Mouse (Mus musculus) midbrain, embryonic 16.5 days (tissue): ENCODE measurements around the gene Smarcd1. TPM values are rescaled to one million over a fixed set of nuclear protein-coding genes. Genes with fewer than 3 reads are reported as not detected.
A peak's percentile ranks its signal among the peaks of the same experiment; 100 is the strongest.
"Not testable (repeated sequence)": the region's sequence is repeated elsewhere in the genome, so short reads cannot be mapped to it uniquely, and the experiment has no call there.

Experiments
- ATAC-seq: fragments of 200-750 bp; cut with Nextera tagmentation; 2 replicates; pipeline ENCODE4 v1.8.0; 2017; ENCODE audit warnings: moderate TSS enrichment
- H3K27ac ChIP-seq: fragments of 300-500 bp; sonication (generic); 2 replicates; pipeline ENCODE4 v1.5.1; 2014; ENCODE audit warnings: mild to moderate bottlenecking, low read length, mixed read lengths
- H3K27me3 ChIP-seq: fragments of 300-500 bp; sonication (generic); 2 replicates; pipeline ENCODE4 v1.6.1; 2014; ENCODE audit warnings: low read depth, low read length, mixed read lengths; ENCODE audit not compliant: control insufficient read depth, insufficient read depth
- H3K36me3 ChIP-seq: fragments of 300-500 bp; sonication (generic); 2 replicates; pipeline ENCODE4 v1.6.1; 2014; ENCODE audit warnings: mild to moderate bottlenecking, low read length, moderate library complexity, mixed read lengths; ENCODE audit not compliant: control insufficient read depth, insufficient read depth
- H3K4me1 ChIP-seq: fragments of 300-500 bp; sonication (generic); 2 replicates; pipeline ENCODE4 v1.6.1; 2014; ENCODE audit warnings: mild to moderate bottlenecking, low read length, mixed read lengths; ENCODE audit not compliant: control insufficient read depth, insufficient read depth
- H3K4me2 ChIP-seq: fragments of 300-500 bp; sonication (generic); 2 replicates; pipeline ENCODE4 v1.6.1; 2014; ENCODE audit warnings: mild to moderate bottlenecking, low read length, mixed read lengths
- H3K4me3 ChIP-seq: fragments of 300-500 bp; sonication (generic); 2 replicates; pipeline ENCODE4 v1.5.1; 2014; ENCODE audit warnings: low read depth, mild to moderate bottlenecking, low read length, moderate library complexity, mixed read lengths
- H3K9ac ChIP-seq: fragments of 300-500 bp; sonication (generic); 2 replicates; pipeline ENCODE4 v1.6.1; 2014; ENCODE audit warnings: low read depth, low read length, mixed read lengths
- H3K9me3 ChIP-seq: fragments of 300-500 bp; sonication (generic); replicated peaks from 2 replicates; pipeline ENCODE4 v1.6.1; 2014; ENCODE audit warnings: mild to moderate bottlenecking, low read length, mixed read lengths; ENCODE audit not compliant: control insufficient read depth, poor library complexity, severe bottlenecking
- WGBS: fragments of 180-500 bp; shearing (Covaris S2); extraction: QIAGEN DNeasy Blood & Tissue Kit; methylation state at CpG from one replicate; pipeline ENCODE4 v1.1.7; 2014; 5-methylcytosine and 5-hydroxymethylcytosine counted together
- polyA plus RNA-seq: library from polyadenylated mRNA; unstranded; fragments of >200 nt; fragmentation: Nextera tagmentation; extraction: Ambion mirVana; gene quantifications from 2 replicates; pipeline ENCODE4 v1.2.1, GENCODE M21; 2015

The Smarcd1 gene
- polyA plus RNA-seq, 1 experiment from 2014 or later: 86.0 TPM

DNA sequence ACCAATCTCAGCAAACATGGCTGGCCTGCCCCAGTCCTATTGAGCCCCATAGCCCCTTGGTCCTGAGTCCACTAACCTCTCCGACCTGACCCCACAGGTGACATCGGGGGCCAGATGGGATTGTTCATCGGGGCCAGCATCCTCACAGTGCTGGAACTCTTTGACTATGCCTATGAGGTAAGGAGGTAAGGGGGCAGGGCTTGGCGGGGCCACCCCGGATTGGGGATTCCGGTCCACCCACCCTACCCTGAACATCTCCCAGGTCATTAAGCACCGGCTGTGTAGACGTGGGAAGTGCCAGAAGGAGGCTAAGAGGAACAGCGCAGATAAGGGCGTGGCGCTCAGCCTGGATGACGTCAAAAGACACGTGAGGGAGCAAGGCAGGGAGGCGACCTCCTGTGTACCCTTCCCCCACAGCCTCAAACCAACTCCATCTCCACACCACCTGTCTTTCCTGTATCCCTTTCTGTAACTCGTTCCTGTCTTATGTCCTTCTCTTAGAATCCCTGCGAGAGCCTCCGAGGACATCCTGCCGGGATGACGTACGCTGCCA is 3.3 kb upstream of the Smarcd1 start:
- H3K9me3 ChIP-seq: no peaks in the 10 kb centered on the region
- H3K4me3 ChIP-seq: no peak overlapping the region
- WGBS: 42% methylated on average over 20 of the region's 20 CpGs
- H3K4me2 ChIP-seq: no peak overlapping the region
- no peaks in the 10 kb centered on the region for H3K27me3 ChIP-seq
- no peak for ATAC-seq
- peaks cover 12% of the 10 kb centered on the region for H3K4me1 ChIP-seq
- peaks cover 25% of the 10 kb centered on the region for H3K36me3 ChIP-seq
- no peak overlapping the region for H3K9ac ChIP-seq
- H3K27ac ChIP-seq: no peak overlapping the region

- Histone ChIP-seq H3K9ac (no peak overlapping the region), H3K36me3 (peaks cover 24% of the 10 kb centered on the region), H3K9me3 (no peaks in the 10 kb centered on the region), H3K27me3 (no peaks in the 10 kb centered on the region), H3K4me3 (no peak overlapping the region), H3K4me1 (peaks cover 23% of the 10 kb centered on the region), H3K27ac (no peak overlapping the region), H3K4me2 (no peak overlapping the region)
- ATAC-seq: no peak
- 90% methylated on average over 10 of the region's 10 CpGs for WGBS
Measured at GRCm38 (mm10) chr15:99699715-99700114, 2.2 kb upstream of the Smarcd1 start.

- Histone ChIP-seq H3K4me2 (no peak overlapping the region), H3K4me1 (peaks cover 24% of the 10 kb centered on the region), H3K4me3 (no peak overlapping the region), H3K27ac (no peak overlapping the region), H3K9me3 (no peaks in the 10 kb centered on the region), H3K9ac (no peak overlapping the region), H3K36me3 (peaks cover 22% of the 10 kb centered on the region), H3K27me3 (no peaks in the 10 kb centered on the region)
- WGBS: 87% methylated on average over 18 of the region's 18 CpGs
- ATAC-seq: no peak
Measured at GRCm38 (mm10) chr15:99700219-99701106, 1.5 kb upstream of the Smarcd1 start.

GRCm38 (mm10) chr15:99701640-99701998 is 310 bp upstream of the Smarcd1 start:
- peaks cover 24% of the 10 kb centered on the region for H3K4me1 ChIP-seq
- peak overlapping the region; percentile 42 for H3K4me2 ChIP-seq
- ATAC-seq: peak; percentile 1; the same call in 1 of the 2 replicates
- peak overlapping the region; percentile 93 for H3K27ac ChIP-seq
- H3K36me3 ChIP-seq: peaks cover 26% of the 10 kb centered on the region
- H3K9ac ChIP-seq: peak overlapping the region; percentile 88
- 52% methylated on average over 15 of the region's 16 CpGs for WGBS
- peak overlapping the region; percentile 65 for H3K4me3 ChIP-seq
- H3K9me3 ChIP-seq, H3K27me3 ChIP-seq: not testable (repeated sequence)

- H3K27ac ChIP-seq: peak overlapping the region; percentile 93
- WGBS: 54% methylated on average over 9 of the region's 9 CpGs
- ATAC-seq: no peak
- H3K4me3 ChIP-seq: peak overlapping the region; percentile 65
- no peaks in the 10 kb centered on the region for H3K27me3 ChIP-seq
- peak overlapping the region; percentile 88 for H3K9ac ChIP-seq
- H3K4me1 ChIP-seq: peaks cover 24% of the 10 kb centered on the region
- H3K36me3 ChIP-seq: peaks cover 25% of the 10 kb centered on the region
- H3K9me3 ChIP-seq: no peaks in the 10 kb centered on the region
- peak overlapping the region; percentile 99 for H3K4me2 ChIP-seq
Measured at GRCm38 (mm10) chr15:99703104-99703503, 1.2 kb downstream of the Smarcd1 start.

GRCm38 (mm10) chr15:99703676-99704040 is 1.7 kb downstream of the Smarcd1 start:
- Histone ChIP-seq H3K9me3 (no peaks in the 10 kb centered on the region), H3K4me3 (peak overlapping the region; percentile 65), H3K9ac (peak overlapping the region; percentile 88), H3K27me3 (no peaks in the 10 kb centered on the region), H3K27ac (peak overlapping the region; percentile 93; the same call in 1 of the 2 replicates), H3K4me2 (peak overlapping the region; percentile 99), H3K4me1 (peaks cover 24% of the 10 kb centered on the region), H3K36me3 (peaks cover 29% of the 10 kb centered on the region)
- 53% methylated on average over 5 of the region's 5 CpGs for WGBS
- no peak for ATAC-seq

- 18% methylated on average over 23 of the region's 23 CpGs for WGBS
- Histone ChIP-seq H3K36me3 (peaks cover 31% of the 10 kb centered on the region), H3K4me1 (peaks cover 24% of the 10 kb centered on the region), H3K4me3 (peak overlapping the region; percentile 27), H3K9ac (peak overlapping the region; percentile 88), H3K4me2 (peak overlapping the region; percentile 99), H3K27me3 (no peaks in the 10 kb centered on the region), H3K9me3 (no peaks in the 10 kb centered on the region), H3K27ac (peak overlapping the region; percentile 68)
- no peak for ATAC-seq
Measured at GRCm38 (mm10) chr15:99704041-99704681, 2.2 kb downstream of the Smarcd1 start.

DNA sequence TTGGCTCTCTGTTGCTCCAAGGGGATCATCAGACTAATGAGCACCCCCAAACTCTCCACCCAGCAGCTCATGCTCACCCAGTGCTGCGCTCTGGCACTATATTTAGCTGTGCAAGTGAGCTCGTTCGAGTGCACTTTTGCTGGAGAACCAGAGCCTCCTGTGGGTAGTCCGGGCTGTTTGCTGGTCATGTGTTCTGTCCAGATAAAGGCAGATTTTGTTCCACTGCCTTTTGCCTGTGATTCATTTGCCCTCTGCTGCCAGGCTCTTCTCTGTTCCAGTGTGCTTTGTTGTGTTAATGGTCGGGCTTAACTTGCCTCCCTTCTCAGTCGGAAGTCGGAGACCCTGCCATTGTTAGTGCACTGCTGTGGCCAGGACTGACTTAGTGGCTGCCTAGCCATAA is 3.0 kb downstream of the Smarcd1 start:
- Histone ChIP-seq H3K4me2 (peak overlapping the region; percentile 99), H3K9ac (peak overlapping the region; percentile 88; the same call in 1 of the 2 replicates), H3K27me3 (no peaks in the 10 kb centered on the region), H3K4me1 (peaks cover 24% of the 10 kb centered on the region), H3K4me3 (peak overlapping the region; percentile 27), H3K36me3 (peaks cover 32% of the 10 kb centered on the region), H3K9me3 (no peaks in the 10 kb centered on the region), H3K27ac (peak overlapping the region; percentile 68)
- no peak for ATAC-seq
- WGBS: 11% methylated on average over 7 of the region's 7 CpGs
